Mouse (Mus musculus) heart, adult 2 months (tissue): ENCODE results near the gene Pnkd.

Source experiments
- CTCF ChIP-seq: fragments of 200-600 bp; IDR thresholded peaks from 2 replicates; pipeline ENCODE4 v1.8.1; 2022; ENCODE audit warnings: antibody characterized with exemption, mild to moderate bottlenecking, moderate library complexity
- EP300 ChIP-seq: fragments of 200-500 bp; IDR thresholded peaks from 2 replicates; pipeline ENCODE4 v1.6.1; 2011; ENCODE audit warnings: low read depth, low read length, control low read depth; ENCODE audit not compliant: insufficient read depth
- POLR2A ChIP-seq: fragments of 200-500 bp; IDR thresholded peaks from 2 replicates; pipeline ENCODE4 v1.6.1; 2011; ENCODE audit warnings: mild to moderate bottlenecking, low read depth, low read length, control low read depth; ENCODE audit not compliant: insufficient read depth

GRCm38 (mm10) chr1:74239618-74240017 lies 45.1 kb upstream of the Pnkd start:
- TF ChIP-seq POLR2A = no peak
- TF ChIP-seq CTCF = no peak
- TF ChIP-seq EP300 = no peak
